In the genomic region with DNA sequence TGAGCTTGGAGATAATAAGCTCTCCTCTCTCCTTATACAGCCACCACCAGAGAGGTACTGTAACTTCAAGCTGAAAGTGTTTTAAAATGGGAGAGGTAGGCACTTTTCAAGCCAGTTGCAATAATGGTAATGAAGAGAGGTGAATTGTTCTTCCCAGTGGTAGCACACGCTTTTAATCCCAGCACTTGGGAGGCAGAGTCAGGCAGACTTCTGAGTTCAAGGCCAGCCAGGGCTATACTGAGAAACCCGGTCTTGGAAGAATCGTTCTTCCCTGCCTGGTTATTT, we compare ENCODE assay signal across 9 mouse cellular contexts. TPM values are rescaled to one million over a fixed set of nuclear protein-coding genes. Genes with fewer than 3 reads are reported as not detected.
DNase-seq lines count a peak whose midpoint lies in the region; ATAC-seq and TF ChIP-seq lines count a peak whose summit lies in the region.
"Had no signal": no experiment of that assay in that cellular context is flagged by ENCODE, and none has a peak within 500 bp of the region (broad histone marks: within the 10 kb centered on the region; RNA-seq: fewer than 3 reads in every experiment).

No protein-coding gene starts in this region.

- no peaks in the 10 kb centered on the region for H3K27me3 ChIP-seq in kidney, embryonic 15.5 days
- H3K27me3 ChIP-seq in hindbrain, embryonic 15.5 days = no peaks in the 10 kb centered on the region
- H3K27me3 ChIP-seq in midbrain, embryonic 16.5 days (ENCODE audit: control insufficient read depth, insufficient read depth, low read depth, low read length) = no peaks in the 10 kb centered on the region

- H3K36me3 ChIP-seq in kidney, embryonic 15.5 days = peaks cover 8% of the 10 kb centered on the region
- no peaks in the 10 kb centered on the region for H3K36me3 ChIP-seq in hindbrain, embryonic 15.5 days
- H3K36me3 ChIP-seq in midbrain, embryonic 16.5 days (ENCODE audit: control insufficient read depth, insufficient read depth, low read length) = no peaks in the 10 kb centered on the region

- peak overlapping the region; percentile 79 for H3K4me2 ChIP-seq in kidney, embryonic 15.5 days
- peak overlapping the region; percentile 64 for H3K4me2 ChIP-seq in hindbrain, embryonic 15.5 days
- peak overlapping the region; percentile 74 for H3K4me2 ChIP-seq in midbrain, embryonic 16.5 days (ENCODE audit: low read length)

- no peaks in the 10 kb centered on the region for H3K9me3 ChIP-seq in kidney, embryonic 15.5 days (replicated peaks)
- no peaks in the 10 kb centered on the region for H3K9me3 ChIP-seq in hindbrain, embryonic 15.5 days
- no peaks in the 10 kb centered on the region for H3K9me3 ChIP-seq in midbrain, embryonic 16.5 days (replicated peaks; ENCODE audit: control insufficient read depth, low read length, poor library complexity, severe bottlenecking)

- peak overlapping the region; percentile 90 for H3K4me3 ChIP-seq in kidney, embryonic 15.5 days (replicated peaks)
- H3K4me3 ChIP-seq in bone marrow macrophage, adult 2 months (ENCODE audit: insufficient read depth, low read length) = peak overlapping the region; percentile 67
- H3K4me3 ChIP-seq in hindbrain, embryonic 15.5 days = peak overlapping the region; percentile 76
- peak overlapping the region; percentile 96 for H3K4me3 ChIP-seq in midbrain, embryonic 16.5 days (ENCODE audit: low read depth, low read length)

- peak overlapping the region; percentile 96 for H3K27ac ChIP-seq in kidney, embryonic 15.5 days
- no peak overlapping the region; the same call in 1 of the 2 replicates for H3K27ac ChIP-seq in bone marrow macrophage, adult 2 months (ENCODE audit: insufficient read depth, low read depth, low read length)
- H3K27ac ChIP-seq in hindbrain, embryonic 15.5 days (replicated peaks) = peak overlapping the region; percentile 99
- peak overlapping the region; percentile 96 for H3K27ac ChIP-seq in midbrain, embryonic 16.5 days (ENCODE audit: low read length)

- no peak for ATAC-seq in kidney, embryonic 15.5 days (replicated peaks; ENCODE audit: low FRiP score)
- ATAC-seq in hindbrain, embryonic 15.5 days (ENCODE audit: low FRiP score, low read depth) = peak; percentile 2; the same call in 1 of the 2 replicates
- ATAC-seq in midbrain, embryonic 16.5 days = peak; percentile 11; the same call in 1 of the 2 replicates
- ATAC-seq in monocyte, adult 5-6 weeks (replicated peaks; ENCODE audit: insufficient number of reproducible peaks, low FRiP score, low TSS enrichment, poor library complexity, severe bottlenecking) = no peak

- no peak for DNase-seq in kidney, postnatal 25 days
- DNase-seq in embryo, embryonic 10 days (ENCODE audit: low spot score) = no peak
- DNase-seq in gastrocnemius, postnatal 4 days (ENCODE audit: low spot score in 2 of 2) = no peak

- 73% methylated on average over 3 of the region's 3 CpGs for WGBS in kidney, embryonic 15.5 days
- 72% methylated on average over 3 of the region's 3 CpGs for WGBS in hindbrain, embryonic 15.5 days
- WGBS in midbrain, embryonic 16.5 days = 67% methylated on average over 3 of the region's 3 CpGs

- peaks cover 13% of the 10 kb centered on the region for H3K4me1 ChIP-seq in kidney, embryonic 15.5 days
- peaks cover 8% of the 10 kb centered on the region for H3K4me1 ChIP-seq in bone marrow macrophage, adult 2 months (ENCODE audit: control insufficient read depth, insufficient read depth, low read length)
- peaks cover 27% of the 10 kb centered on the region for H3K4me1 ChIP-seq in hindbrain, embryonic 15.5 days (replicated peaks)
- peaks cover 22% of the 10 kb centered on the region for H3K4me1 ChIP-seq in midbrain, embryonic 16.5 days (ENCODE audit: control insufficient read depth, insufficient read depth, low read length)

- no peak for TF ChIP-seq POLR2A in bone marrow macrophage, adult 2 months (IDR thresholded peaks at IDR 0.05; ENCODE audit: borderline replicate concordance, low read depth, low read length)

- TF ChIP-seq CTCF in bone marrow macrophage, adult 2 months (IDR thresholded peaks at IDR 0.05; ENCODE audit: low read depth, low read length) = no peak

- peak overlapping the region; percentile 99 for H3K9ac ChIP-seq in kidney, embryonic 15.5 days
- H3K9ac ChIP-seq in hindbrain, embryonic 15.5 days = peak overlapping the region; percentile 89
- peak overlapping the region; percentile 100; the same call in 1 of the 2 replicates for H3K9ac ChIP-seq in midbrain, embryonic 16.5 days (ENCODE audit: low read depth, low read length)

RNA-seq across cellular contexts. Expression of a gene that starts 0.7 kb away (rescaled TPM):
- polyA plus RNA-seq in kidney, embryonic 15.5 days (2015; fragmentation: Nextera tagmentation; extraction: Ambion mirVana) = 69.0 and 77.0 TPM in 2 replicates
- polyA plus RNA-seq in bone marrow macrophage, adult 2 months (2012; ENCODE audit: insufficient read depth, insufficient read length, missing spikeins) = 50.8 and 65.0 TPM in 2 replicates
- polyA plus RNA-seq in hindbrain, embryonic 15.5 days (2015; fragmentation: Nextera tagmentation; extraction: Ambion mirVana) = 41.9 and 48.6 TPM in 2 replicates
- polyA plus RNA-seq in midbrain, embryonic 16.5 days (2015; fragmentation: Nextera tagmentation; extraction: Ambion mirVana) = 40.8 and 45.2 TPM in 2 replicates
- total RNA-seq in monocyte, adult 5-6 weeks (2017) = 54.7 to 101 TPM (median 55.1 TPM) in 3 replicates
- total RNA-seq in gastrocnemius, postnatal 4 days (2021) = 10 to 100 TPM; 91.7 to 99.7 TPM

RNA-seq across cellular contexts. Expression of a gene that starts 57.5 kb away (rescaled TPM):
- not detected in 2 replicates for polyA plus RNA-seq in kidney, embryonic 15.5 days (2015; fragmentation: Nextera tagmentation; extraction: Ambion mirVana)
- polyA plus RNA-seq in bone marrow macrophage, adult 2 months (2012; ENCODE audit: insufficient read depth, insufficient read length, missing spikeins) = not detected in 2 replicates
- polyA plus RNA-seq in hindbrain, embryonic 15.5 days (2015; fragmentation: Nextera tagmentation; extraction: Ambion mirVana) = not detected in 2 replicates
- polyA plus RNA-seq in midbrain, embryonic 16.5 days (2015; fragmentation: Nextera tagmentation; extraction: Ambion mirVana) = not detected in 2 replicates
- total RNA-seq in monocyte, adult 5-6 weeks (2017) = not detected in 3 replicates
- not detected for total RNA-seq in gastrocnemius, postnatal 4 days (2021)
- polyA plus RNA-seq: inflammation-experienced regulatory T-cells, adult 6 months had no signal

Comparison
In these comparisons a context has a peak if more than half of its experiments do, and no peak if none do; other contexts are left out.
1. ATAC-seq: peak in hindbrain, embryonic 15.5 days (single experiment) and midbrain, embryonic 16.5 days (single experiment); none in kidney, embryonic 15.5 days (single experiment) and monocyte, adult 5-6 weeks (single experiment).
2. Peak in every context shown above with its lines, with median percentiles within 50 percentile points of each other: H3K4me2 ChIP-seq, H3K4me3 ChIP-seq and H3K9ac ChIP-seq.